Mouse (Mus musculus) heart, embryonic 14.5 days (tissue): ENCODE results near the gene Filip1l. TPM values are rescaled to one million over a fixed set of nuclear protein-coding genes. Genes with fewer than 3 reads are reported as not detected.

Experiments
- polyA plus RNA-seq: library from polyadenylated mRNA; unstranded; fragments of >200 nt; fragmentation: Nextera tagmentation; extraction: Ambion mirVana; gene quantifications from 2 replicates; pipeline ENCODE4 v1.2.1, GENCODE M21; 2014

Gene Filip1l
- polyA plus RNA-seq, 1 experiment from 2014 or later = 27.7 TPM

Other genes with a start within 250 kb of the Filip1l start
- gene Tomm70a, start 231.4 kb upstream of the Filip1l start, polyA plus RNA-seq = 51.6 and 53.3 TPM in 2 replicates
- 53.8 and 55.9 TPM in 2 replicates for gene Nit2, start 185.8 kb upstream of the Filip1l start, polyA plus RNA-seq
- 24.4 and 31.6 TPM in 2 replicates for gene Tbc1d23, start 121.6 kb upstream of the Filip1l start, polyA plus RNA-seq
- gene Tmem30c, start 60.2 kb upstream of the Filip1l start, polyA plus RNA-seq = 0.08 TPM in 1 of 2 replicates, not detected in the other